Mouse (Mus musculus) ES-E14 (cell line): ENCODE results near the gene Astn2. TPM values are rescaled to one million over a fixed set of nuclear protein-coding genes. Genes with fewer than 3 reads are reported as not detected.

Experiments
- DNase-seq: peaks from one replicate; pipeline ENCODE4 v3.0.0-alpha.2; 2013; ENCODE audit warnings: low read depth, low spot score
- H3K27ac ChIP-seq: 2 replicates; pipeline ENCODE4 v1.5.1; 2012; ENCODE audit warnings: low read depth, mild to moderate bottlenecking, low read length, moderate library complexity, mixed read lengths; ENCODE audit not compliant: poor library complexity, insufficient read depth, severe bottlenecking
- H3K36me3 ChIP-seq: 2 replicates; pipeline ENCODE4 v1.6.1; 2012; ENCODE audit warnings: mild to moderate bottlenecking, low read length, moderate library complexity, mixed read lengths; ENCODE audit not compliant: control insufficient read depth, poor library complexity, insufficient read depth, severe bottlenecking
- H3K4me1 ChIP-seq, 2 experiments: fragments of 150-350 bp in 1 of 2; sonication (generic) in 1 of 2; 2 replicates each; pipeline ENCODE4 v1.6.1; 2012; ENCODE audit warnings: low read length in 2 of 2, mild to moderate bottlenecking in 1 of 2, mixed read lengths in 1 of 2; ENCODE audit not compliant: control insufficient read depth in 2 of 2, insufficient read depth in 2 of 2, poor library complexity in 1 of 2
- H3K4me3 ChIP-seq, 2 experiments: fragments of 150-350 bp in 1 of 2; sonication (generic) in 1 of 2; 2 replicates each; pipeline ENCODE4 v1.5.1; 2012; ENCODE audit warnings: low read length in 2 of 2, low read depth in 1 of 2, mild to moderate bottlenecking in 1 of 2, mixed read lengths in 1 of 2; ENCODE audit not compliant: insufficient read depth in 1 of 2, poor library complexity in 1 of 2, severe bottlenecking in 1 of 2
- H3K9ac ChIP-seq: 2 replicates; pipeline ENCODE4 v1.6.1; 2012; ENCODE audit warnings: low read depth, mild to moderate bottlenecking, low read length, mixed read lengths; ENCODE audit not compliant: poor library complexity, insufficient read depth, severe bottlenecking
- H3K9me3 ChIP-seq: fragments of 150-350 bp; sonication (generic); 2 replicates; pipeline ENCODE4 v1.6.1; 2012; ENCODE audit warnings: low read depth, mild to moderate bottlenecking, low read length; ENCODE audit not compliant: control insufficient read depth, insufficient read depth
- CHD2 ChIP-seq: IDR thresholded peaks from 2 replicates; pipeline ENCODE4 v1.6.1; 2014; ENCODE audit warnings: mild to moderate bottlenecking, low read depth, low read length, inconsistent platforms
- HCFC1 ChIP-seq: IDR thresholded peaks from 2 replicates; pipeline ENCODE4 v1.6.1; 2012; ENCODE audit warnings: low read length, inconsistent platforms, borderline replicate concordance; ENCODE audit not compliant: insufficient read depth
- MAFK ChIP-seq: IDR thresholded peaks from 2 replicates; pipeline ENCODE4 v1.6.1; 2014; ENCODE audit warnings: mild to moderate bottlenecking, low read depth, low read length, inconsistent platforms; ENCODE audit not compliant: insufficient read depth
- ZC3H11A ChIP-seq: IDR thresholded peaks from 2 replicates; pipeline ENCODE4 v1.6.1; 2012; ENCODE audit warnings: low read depth, mild to moderate bottlenecking, inconsistent platforms, low read length, borderline replicate concordance
- ZNF384 ChIP-seq: IDR thresholded peaks from 2 replicates; pipeline ENCODE4 v1.6.1; 2012; ENCODE audit warnings: low read depth, low read length, inconsistent platforms
- in situ Hi-C, 2 experiments: fragments of 600-800 bp; cut with MboI; formaldehyde crosslinking; loops; one replicate each; pipeline ENCODE4 v1.15.1; 2025; ENCODE audit warnings: low sequenced_read_pairs in 2 of 2, inconsistent platforms in 1 of 2; ENCODE audit not compliant: unreplicated experiment in 2 of 2
- total RNA-seq: library from RNA; depleted of rRNA; stranded (reverse); fragments of 300-350 nt; gene quantifications from 2 replicates; pipeline ENCODE4 v1.2.3, GENCODE M21; 2012

The Astn2 gene
- total RNA-seq, 1 experiment = 0.04 TPM

- no peak for DNase-seq
- Histone ChIP-seq H3K9me3 (no peaks in the 10 kb centered on the region), H3K36me3 (no peaks in the 10 kb centered on the region), H3K27ac (no peak overlapping the region), H3K4me3 (no peak overlapping the region), H3K4me1 (no peaks in the 10 kb centered on the region), H3K9ac (no peak overlapping the region)
- in situ Hi-C loops = no loop called here
- TF ChIP-seq HCFC1 (no peak), MAFK (no peak), ZC3H11A (no peak), ZNF384 (no peak), CHD2 (no peak)
Measured at GRCm38 (mm10) chr4:66232350-66232749, 172.1 kb downstream of the Astn2 start.

GRCm38 (mm10) chr4:66230735-66231134 is 173.7 kb downstream of the Astn2 start:
- DNase-seq = no peak
- H3K4me1 ChIP-seq = no peaks in the 10 kb centered on the region
- in situ Hi-C loops = no loop called here
- H3K4me3 ChIP-seq = no peak overlapping the region
- TF ChIP-seq ZNF384 (no peak), HCFC1 (no peak)
- no peak overlapping the region for H3K9ac ChIP-seq
- H3K36me3 ChIP-seq = no peaks in the 10 kb centered on the region
- H3K27ac ChIP-seq = no peak overlapping the region
- no peaks in the 10 kb centered on the region for H3K9me3 ChIP-seq

- Histone ChIP-seq H3K27ac (no peak overlapping the region), H3K4me3 (no peak overlapping the region), H3K36me3 (no peaks in the 10 kb centered on the region), H3K4me1 (no peaks in the 10 kb centered on the region), H3K9me3 (no peaks in the 10 kb centered on the region), H3K9ac (no peak overlapping the region)
- DNase-seq = no peak
- TF ChIP-seq HCFC1 = no peak
- no peak for TF ChIP-seq ZNF384
- TF ChIP-seq CHD2 = no peak
- TF ChIP-seq ZC3H11A = no peak
- no peak for TF ChIP-seq MAFK
- in situ Hi-C loops = no loop called here
Measured at GRCm38 (mm10) chr4:66222602-66223317, 181.7 kb downstream of the Astn2 start.

- no peak overlapping the region for H3K4me3 ChIP-seq
- in situ Hi-C loops = no loop called here
Measured at GRCm38 (mm10) chr4:66215170-66215618, 189.2 kb downstream of the Astn2 start.

GRCm38 (mm10) chr4:66189636-66190035 is 214.8 kb downstream of the Astn2 start:
- no peak for DNase-seq
- Histone ChIP-seq H3K9ac (no peak overlapping the region), H3K27ac (no peak overlapping the region), H3K4me1 (no peaks in the 10 kb centered on the region), H3K4me3 (no peak overlapping the region), H3K9me3 (no peaks in the 10 kb centered on the region), H3K36me3 (no peaks in the 10 kb centered on the region)
- no peak for TF ChIP-seq HCFC1
- TF ChIP-seq MAFK = no peak
- TF ChIP-seq ZC3H11A = no peak
- TF ChIP-seq ZNF384 = no peak
- no peak for TF ChIP-seq CHD2
- in situ Hi-C loops = no loop called here

More at GRCm38 (mm10) chr4:66215170-66215618, 189.2 kb downstream of the Astn2 start:
- Histone ChIP-seq H3K36me3 (no peaks in the 10 kb centered on the region), H3K4me1 (no peaks in the 10 kb centered on the region), H3K9ac (no peak overlapping the region), H3K27ac (no peak overlapping the region), H3K9me3 (no peaks in the 10 kb centered on the region)
- no peak for DNase-seq
- TF ChIP-seq HCFC1 = no peak
- TF ChIP-seq ZC3H11A = no peak
- no peak for TF ChIP-seq MAFK
- no peak for TF ChIP-seq ZNF384
- no peak for TF ChIP-seq CHD2
